Mouse (Mus musculus) E14TG2a.4 (cell line): ENCODE results near the gene Tmem101.

Experiments used
- H3K27me3 ChIP-seq: 2 replicates; pipeline ENCODE4 v1.6.1; 2014; ENCODE audit warnings: low read length, control low read depth; ENCODE audit not compliant: insufficient read depth
- H3K36me3 ChIP-seq: 2 replicates; pipeline ENCODE4 v1.6.1; 2014; ENCODE audit warnings: low read length, control low read depth; ENCODE audit not compliant: insufficient read depth
- H3K4me1 ChIP-seq: replicated peaks from 2 replicates; pipeline ENCODE4 v1.6.1; 2014; ENCODE audit warnings: low read depth, low read length, control low read depth
- H3K4me3 ChIP-seq: replicated peaks from 2 replicates; pipeline ENCODE4 v1.5.1; 2014; ENCODE audit warnings: mild to moderate bottlenecking, low read length
- H3K9me3 ChIP-seq: 2 replicates; pipeline ENCODE4 v1.6.1; 2014; ENCODE audit warnings: low read length, control low read depth
- CTCF ChIP-seq: conservative IDR thresholded peaks from 2 replicates; pipeline ENCODE4 v1.5.1; 2014; ENCODE audit warnings: low read length
- NANOG ChIP-seq: IDR thresholded peaks from 2 replicates; pipeline ENCODE4 v1.6.1; 2014; ENCODE audit warnings: borderline replicate concordance, low read length, mixed read lengths
- POU5F1 ChIP-seq: IDR thresholded peaks from 2 replicates; pipeline ENCODE4 v1.6.1; 2014; ENCODE audit warnings: low read length, borderline replicate concordance

The Tmem101 gene

GRCm38 (mm10) chr11:102188980-102189379 lies 32.8 kb upstream of the Tmem101 start:
- peaks cover 22% of the 10 kb centered on the region for H3K36me3 ChIP-seq
- H3K4me1 ChIP-seq = peaks cover 47% of the 10 kb centered on the region
- peak overlapping the region; percentile 76 for H3K4me3 ChIP-seq
- H3K9me3 ChIP-seq = no peaks in the 10 kb centered on the region
- H3K27me3 ChIP-seq = peaks cover 10% of the 10 kb centered on the region; the same call in 1 of the 2 replicates
- no peak for TF ChIP-seq POU5F1
- no peak for TF ChIP-seq NANOG
- no peak for TF ChIP-seq CTCF

- TF ChIP-seq NANOG = no peak
- Histone ChIP-seq H3K4me1 (peaks cover 49% of the 10 kb centered on the region), H3K4me3 (no peak overlapping the region), H3K9me3 (no peaks in the 10 kb centered on the region), H3K36me3 (peaks cover 21% of the 10 kb centered on the region), H3K27me3 (peaks cover 8% of the 10 kb centered on the region; the same call in 1 of the 2 replicates)
Measured at GRCm38 (mm10) chr11:102186235-102186634, 30.0 kb upstream of the Tmem101 start.

GRCm38 (mm10) chr11:102185677-102186076 lies 29.5 kb upstream of the Tmem101 start:
- Histone ChIP-seq H3K36me3 (peaks cover 26% of the 10 kb centered on the region), H3K4me1 (peaks cover 44% of the 10 kb centered on the region), H3K4me3 (peak overlapping the region; percentile 95), H3K9me3 (no peaks in the 10 kb centered on the region), H3K27me3 (peaks cover 7% of the 10 kb centered on the region; the same call in 1 of the 2 replicates)
- no peak for TF ChIP-seq POU5F1
- no peak for TF ChIP-seq NANOG
- no peak for TF ChIP-seq CTCF

- Histone ChIP-seq H3K4me3 (peak within 1 kb of the TSS; percentile 95), H3K4me1 (peaks cover 36% of the 10 kb centered on the region), H3K27me3 (0 out of 2 replicates have a peak, but pooled peaks cover 1% of the 10 kb centered on the region), H3K36me3 (peaks cover 34% of the 10 kb centered on the region), H3K9me3 (no peaks in the 10 kb centered on the region)
- TF ChIP-seq CTCF (no peak), POU5F1 (no peak), NANOG (no peak)
Measured at GRCm38 (mm10) chr11:102184646-102185495, 28.7 kb upstream of the Tmem101 start, which contains the start of gene Lsm12. TSS of gene Lsm12 (minus strand) at chr11:102185296.

- TF ChIP-seq NANOG = no peak
- TF ChIP-seq POU5F1 = no peak
- no peak for TF ChIP-seq CTCF
- peak overlapping the region; percentile 95 for H3K4me3 ChIP-seq
- H3K27me3 ChIP-seq = no peaks in the 10 kb centered on the region
Measured at GRCm38 (mm10) chr11:102184253-102184645, 28.0 kb upstream of the Tmem101 start.

GRCm38 (mm10) chr11:102179836-102180235 lies 23.6 kb upstream of the Tmem101 start:
- Histone ChIP-seq H3K36me3 (peaks cover 77% of the 10 kb centered on the region), H3K4me3 (no peak overlapping the region)
- TF ChIP-seq CTCF = no peak
- TF ChIP-seq POU5F1 = no peak
- TF ChIP-seq NANOG = no peak

More at GRCm38 (mm10) chr11:102184253-102184645, 28.0 kb upstream of the Tmem101 start:
- Histone ChIP-seq H3K9me3 (no peaks in the 10 kb centered on the region), H3K36me3 (peaks cover 40% of the 10 kb centered on the region), H3K4me1 (peaks cover 32% of the 10 kb centered on the region)

GRCm38 (mm10) chr11:102168689-102169088 lies 12.5 kb upstream of the Tmem101 start:
- Histone ChIP-seq H3K36me3 (peaks cover 93% of the 10 kb centered on the region), H3K27me3 (no peaks in the 10 kb centered on the region), H3K9me3 (no peaks in the 10 kb centered on the region), H3K4me3 (no peak overlapping the region), H3K4me1 (peaks cover 12% of the 10 kb centered on the region; the same call in 1 of the 2 replicates)
- TF ChIP-seq CTCF (no peak), NANOG (no peak), POU5F1 (no peak)

More at GRCm38 (mm10) chr11:102179836-102180235, 23.6 kb upstream of the Tmem101 start:
- Histone ChIP-seq H3K27me3 (no peaks in the 10 kb centered on the region), H3K4me1 (peaks cover 12% of the 10 kb centered on the region), H3K9me3 (no peaks in the 10 kb centered on the region)

GRCm38 (mm10) chr11:102167539-102167938 lies 11.3 kb upstream of the Tmem101 start:
- Histone ChIP-seq H3K27me3 (no peaks in the 10 kb centered on the region), H3K4me1 (peaks cover 14% of the 10 kb centered on the region), H3K4me3 (no peak overlapping the region), H3K9me3 (no peaks in the 10 kb centered on the region), H3K36me3 (peaks cover 97% of the 10 kb centered on the region)
- TF ChIP-seq POU5F1 (no peak), CTCF (no peak), NANOG (no peak)
